Mouse (Mus musculus) midbrain, embryonic 15.5 days (tissue): ENCODE measurements around the gene Rph3al. TPM values are rescaled to one million over a fixed set of nuclear protein-coding genes. Genes with fewer than 3 reads are reported as not detected.

Experiments
- ATAC-seq: fragments of 200-750 bp; cut with Nextera tagmentation; replicated peaks from 2 replicates; pipeline ENCODE4 v1.8.0; 2017; ENCODE audit warnings: moderate TSS enrichment
- H3K27ac ChIP-seq: fragments of 300-500 bp; sonication (generic); 2 replicates; pipeline ENCODE4 v1.5.1; 2015; ENCODE audit warnings: mild to moderate bottlenecking, inconsistent platforms
- H3K27me3 ChIP-seq: fragments of 300-500 bp; sonication (generic); replicated peaks from 2 replicates; pipeline ENCODE4 v1.6.1; 2015; ENCODE audit warnings: inconsistent platforms
- H3K36me3 ChIP-seq: fragments of 300-500 bp; sonication (generic); replicated peaks from 2 replicates; pipeline ENCODE4 v1.6.1; 2015; ENCODE audit warnings: inconsistent platforms
- H3K4me1 ChIP-seq: fragments of 300-500 bp; sonication (generic); 2 replicates; pipeline ENCODE4 v1.6.1; 2015; ENCODE audit warnings: inconsistent platforms
- H3K4me2 ChIP-seq: fragments of 300-500 bp; sonication (generic); 2 replicates; pipeline ENCODE4 v1.6.1; 2015; ENCODE audit warnings: inconsistent platforms, mild to moderate bottlenecking, moderate library complexity
- H3K4me3 ChIP-seq: fragments of 300-500 bp; sonication (generic); 2 replicates; pipeline ENCODE4 v1.5.1; 2015; ENCODE audit warnings: mild to moderate bottlenecking, inconsistent platforms
- H3K9ac ChIP-seq: fragments of 300-500 bp; sonication (generic); 2 replicates; pipeline ENCODE4 v1.6.1; 2015; ENCODE audit warnings: mild to moderate bottlenecking, inconsistent platforms
- H3K9me3 ChIP-seq: fragments of 300-500 bp; sonication (generic); 2 replicates; pipeline ENCODE4 v1.6.1; 2016; ENCODE audit warnings: inconsistent platforms
- WGBS: fragments of 180-500 bp; shearing (Covaris S2); methylation state at CpG from one replicate; pipeline ENCODE4 v1.1.7; 2015; ENCODE audit warnings: mixed read lengths; 5-methylcytosine and 5-hydroxymethylcytosine counted together
- polyA plus RNA-seq: library from polyadenylated mRNA; unstranded; fragments of >200 nt; fragmentation: Nextera tagmentation; extraction: Ambion mirVana; gene quantifications from 2 replicates; pipeline ENCODE4 v1.2.1, GENCODE M21; 2015

Rph3al gene
- polyA plus RNA-seq, 1 experiment from 2014 or later = 3.2 TPM

- no peaks in the 10 kb centered on the region for H3K9me3 ChIP-seq
- WGBS = 84% methylated on average over 10 of the region's 10 CpGs
- ATAC-seq = no peak
- 0 out of 2 replicates have a peak, but pooled peaks cover 7% of the 10 kb centered on the region for H3K4me1 ChIP-seq
- H3K36me3 ChIP-seq = no peaks in the 10 kb centered on the region
- no peak overlapping the region for H3K4me3 ChIP-seq
- 0 out of 2 replicates have a peak overlapping the region, but pooled peaks have one; percentile 19 for H3K27ac ChIP-seq
- no peak overlapping the region for H3K4me2 ChIP-seq
- H3K9ac ChIP-seq = no peak overlapping the region
- no peaks in the 10 kb centered on the region for H3K27me3 ChIP-seq
Observed at GRCm38 (mm10) chr11:75853067-75853636, 85.1 kb downstream of the Rph3al start.

- WGBS = 66% methylated on average over 2 of the region's 2 CpGs
- Histone ChIP-seq H3K4me3 (no peak overlapping the region), H3K4me2 (no peak overlapping the region), H3K27me3 (no peaks in the 10 kb centered on the region), H3K36me3 (no peaks in the 10 kb centered on the region), H3K27ac (no peak overlapping the region), H3K9ac (no peak overlapping the region), H3K4me1 (0 out of 2 replicates have a peak, but pooled peaks cover 7% of the 10 kb centered on the region), H3K9me3 (no peaks in the 10 kb centered on the region)
- ATAC-seq = no peak
Observed at GRCm38 (mm10) chr11:75852485-75852884, 85.7 kb downstream of the Rph3al start.

- Histone ChIP-seq H3K4me1 (peaks cover 17% of the 10 kb centered on the region; the same call in 1 of the 2 replicates), H3K27ac (no peak overlapping the region), H3K4me3 (no peak overlapping the region), H3K9me3 (no peaks in the 10 kb centered on the region), H3K4me2 (no peak overlapping the region), H3K9ac (no peak overlapping the region), H3K36me3 (no peaks in the 10 kb centered on the region), H3K27me3 (no peaks in the 10 kb centered on the region)
- ATAC-seq = no peak
- 74% methylated on average over 6 of the region's 6 CpGs for WGBS
Observed at GRCm38 (mm10) chr11:75849552-75849951, 88.7 kb downstream of the Rph3al start.

GRCm38 (mm10) chr11:75846589-75846988, 91.6 kb downstream of the Rph3al start:
- Histone ChIP-seq H3K4me1 (peaks cover 16% of the 10 kb centered on the region; the same call in 1 of the 2 replicates), H3K27me3 (no peaks in the 10 kb centered on the region), H3K27ac (no peak overlapping the region), H3K4me3 (no peak overlapping the region), H3K4me2 (no peak overlapping the region), H3K9me3 (no peaks in the 10 kb centered on the region), H3K36me3 (no peaks in the 10 kb centered on the region), H3K9ac (no peak overlapping the region)
- 70% methylated on average over 7 of the region's 7 CpGs for WGBS
- ATAC-seq = no peak

GRCm38 (mm10) chr11:75845675-75846074, 92.6 kb downstream of the Rph3al start:
- Histone ChIP-seq H3K4me3 (no peak overlapping the region), H3K4me2 (no peak overlapping the region), H3K4me1 (peaks cover 18% of the 10 kb centered on the region; the same call in 1 of the 2 replicates), H3K27ac (0 out of 2 replicates have a peak overlapping the region, but pooled peaks have one; percentile 27), H3K9ac (no peak overlapping the region), H3K36me3 (no peaks in the 10 kb centered on the region), H3K27me3 (no peaks in the 10 kb centered on the region; the same call in 1 of the 2 replicates), H3K9me3 (no peaks in the 10 kb centered on the region)
- 37% methylated on average over 7 of the region's 7 CpGs for WGBS
- no peak for ATAC-seq

- Histone ChIP-seq H3K9me3 (no peaks in the 10 kb centered on the region), H3K4me2 (no peak overlapping the region), H3K4me1 (peaks cover 26% of the 10 kb centered on the region; the same call in 1 of the 2 replicates), H3K4me3 (no peak overlapping the region), H3K9ac (no peak overlapping the region), H3K27ac (no peak overlapping the region), H3K36me3 (no peaks in the 10 kb centered on the region), H3K27me3 (no peaks in the 10 kb centered on the region; the same call in 1 of the 2 replicates)
- no peak for ATAC-seq
- whole genome bisulfite sequencing = 54% methylated on average over 4 of the region's 4 CpGs
Observed at GRCm38 (mm10) chr11:75842904-75843619, 95.2 kb downstream of the Rph3al start.

GRCm38 (mm10) chr11:75841503-75841902, 96.7 kb downstream of the Rph3al start:
- H3K9ac ChIP-seq = no peak overlapping the region
- no peak for ATAC-seq
- no peak overlapping the region for H3K27ac ChIP-seq
- no peaks in the 10 kb centered on the region; the same call in 1 of the 2 replicates for H3K27me3 ChIP-seq
- WGBS = 56% methylated on average over 3 of the region's 3 CpGs
- no peak overlapping the region for H3K4me3 ChIP-seq
- H3K4me2 ChIP-seq = no peak overlapping the region
- H3K36me3 ChIP-seq = no peaks in the 10 kb centered on the region
- H3K9me3 ChIP-seq = no peaks in the 10 kb centered on the region
- peaks cover 26% of the 10 kb centered on the region; the same call in 1 of the 2 replicates for H3K4me1 ChIP-seq

GRCm38 (mm10) chr11:75839536-75840430, 98.4 kb downstream of the Rph3al start:
- no peaks in the 10 kb centered on the region; the same call in 1 of the 2 replicates for H3K27me3 ChIP-seq
- no peak for ATAC-seq
- no peaks in the 10 kb centered on the region for H3K9me3 ChIP-seq
- no peak overlapping the region for H3K4me2 ChIP-seq
- H3K36me3 ChIP-seq = no peaks in the 10 kb centered on the region
- H3K27ac ChIP-seq = no peak overlapping the region
- no peak overlapping the region for H3K9ac ChIP-seq
- 63% methylated on average over 12 of the region's 12 CpGs for WGBS
- no peak overlapping the region for H3K4me3 ChIP-seq
- H3K4me1 ChIP-seq = peaks cover 16% of the 10 kb centered on the region; the same call in 1 of the 2 replicates

- Histone ChIP-seq H3K36me3 (no peaks in the 10 kb centered on the region), H3K9me3 (no peaks in the 10 kb centered on the region), H3K27ac (no peak overlapping the region), H3K4me2 (no peak overlapping the region), H3K9ac (no peak overlapping the region), H3K4me1 (peaks cover 16% of the 10 kb centered on the region; the same call in 1 of the 2 replicates), H3K27me3 (no peaks in the 10 kb centered on the region; the same call in 1 of the 2 replicates), H3K4me3 (no peak overlapping the region)
- WGBS = 68% methylated on average over 10 of the region's 10 CpGs
- ATAC-seq = no peak
Observed at GRCm38 (mm10) chr11:75838861-75839426, 99.3 kb downstream of the Rph3al start.

GRCm38 (mm10) chr11:75836240-75836610, 102.0 kb downstream of the Rph3al start:
- Histone ChIP-seq H3K4me3 (no peak overlapping the region), H3K27me3 (no peaks in the 10 kb centered on the region; the same call in 1 of the 2 replicates), H3K27ac (no peak overlapping the region), H3K36me3 (no peaks in the 10 kb centered on the region), H3K9me3 (no peaks in the 10 kb centered on the region), H3K4me2 (no peak overlapping the region), H3K4me1 (peaks cover 8% of the 10 kb centered on the region; the same call in 1 of the 2 replicates), H3K9ac (no peak overlapping the region)
- no peak for ATAC-seq
- 62% methylated on average over 11 of the region's 11 CpGs for WGBS

- Histone ChIP-seq H3K4me2 (no peak overlapping the region), H3K4me3 (no peak overlapping the region), H3K9ac (no peak overlapping the region), H3K27ac (no peak overlapping the region), H3K9me3 (no peaks in the 10 kb centered on the region), H3K36me3 (no peaks in the 10 kb centered on the region), H3K27me3 (no peaks in the 10 kb centered on the region), H3K4me1 (peaks cover 8% of the 10 kb centered on the region; the same call in 1 of the 2 replicates)
- WGBS = 83% methylated on average over 11 of the region's 11 CpGs
- ATAC-seq = no peak
Observed at GRCm38 (mm10) chr11:75835587-75836239, 102.5 kb downstream of the Rph3al start.
